In genomic region chrX:109013686-109014085, GRCm38 (mm10) we compare ENCODE assay signal across 8 mouse cellular contexts. TPM values are rescaled to one million over a fixed set of nuclear protein-coding genes. Genes with fewer than 3 reads are reported as not detected.
A peak's percentile ranks its signal among the peaks of the same experiment; 100 is the strongest.
DNase-seq lines count a peak whose midpoint lies in the region; ATAC-seq and TF ChIP-seq lines count a peak whose summit lies in the region.

No protein-coding gene starts in this region.

- peak; percentile 35 for DNase-seq in adrenal gland, postnatal 10 days
- no peak for DNase-seq in adrenal gland, postnatal 4 days (ENCODE audit: low spot score in 2 of 2)
- peak; percentile 34 for DNase-seq in c-Kit-negative CD71-positive TER-119-positive erythroid progenitor cells, embryonic 14.5 days (ENCODE audit: low read depth, low spot score)
- DNase-seq in forebrain, embryonic 11.5 days (ENCODE audit: low spot score), result peak; percentile 55
- peak; percentile 25 for DNase-seq in hindbrain, embryonic 14.5 days (ENCODE audit: low spot score)
- DNase-seq in left cerebral cortex, adult 18-20 months (ENCODE audit: low spot score in 2 of 2), result peak; percentile 12 to 15
- DNase-seq in lung, postnatal 36 days, result peak; percentile 61
- peak in 1 of 2 experiments; percentile 22 for DNase-seq in spleen, adult 2 months (ENCODE audit: low read depth in 1 of 2, low spot score in 2 of 2)

- no peak for TF ChIP-seq CTCF in spleen, adult 2 months (IDR thresholded peaks at IDR 0.05; ENCODE audit: extremely low read depth, insufficient read depth, insufficient read length, insufficient replicate concordance)

- 0 out of 2 replicates have a peak overlapping the region, but pooled peaks have one; percentile 50 for H3K27ac ChIP-seq in forebrain, embryonic 11.5 days (ENCODE audit: low read depth, low read length)
- peak overlapping the region; percentile 38; the same call in 1 of the 2 replicates for H3K27ac ChIP-seq in hindbrain, embryonic 14.5 days
- peak overlapping the region; percentile 52; the same call in 1 of the 2 replicates for H3K27ac ChIP-seq in spleen, adult 2 months (ENCODE audit: insufficient read depth, low read length)

- H3K27me3 ChIP-seq in forebrain, embryonic 11.5 days (ENCODE audit: control insufficient read depth, insufficient read depth, low read length), result no peaks in the 10 kb centered on the region
- no peaks in the 10 kb centered on the region for H3K27me3 ChIP-seq in hindbrain, embryonic 14.5 days (ENCODE audit: control insufficient read depth, insufficient read depth, low read length)
- H3K27me3 ChIP-seq in spleen, adult 2 months (ENCODE audit: control insufficient read depth, insufficient read depth, low read length), result no peaks in the 10 kb centered on the region

- 18% methylated on average over 17 of the region's 17 CpGs for WGBS in forebrain, embryonic 11.5 days
- WGBS in hindbrain, embryonic 14.5 days, result 18% methylated on average over 17 of the region's 17 CpGs
- WGBS in spleen, adult 2 months, result 19% methylated on average over 17 of the region's 17 CpGs

- H3K9me3 ChIP-seq in forebrain, embryonic 11.5 days (ENCODE audit: control insufficient read depth, low read length), result no peaks in the 10 kb centered on the region
- no peaks in the 10 kb centered on the region for H3K9me3 ChIP-seq in hindbrain, embryonic 14.5 days (ENCODE audit: control insufficient read depth, low read length)

- peak overlapping the region; percentile 39; the same call in 1 of the 2 replicates for H3K9ac ChIP-seq in forebrain, embryonic 11.5 days (ENCODE audit: low read length)
- H3K9ac ChIP-seq in hindbrain, embryonic 14.5 days, result no peak overlapping the region; the same call in 1 of the 2 replicates

- H3K4me3 ChIP-seq in forebrain, embryonic 11.5 days (ENCODE audit: low read depth, low read length), result peak overlapping the region; percentile 41
- H3K4me3 ChIP-seq in hindbrain, embryonic 14.5 days (replicated peaks; ENCODE audit: low read length), result peak overlapping the region; percentile 48
- H3K4me3 ChIP-seq in spleen, adult 2 months (ENCODE audit: extremely low read depth, insufficient read depth, insufficient read length), result peak overlapping the region; percentile 66

- no peaks in the 10 kb centered on the region for H3K36me3 ChIP-seq in forebrain, embryonic 11.5 days (ENCODE audit: control insufficient read depth, insufficient read depth, low read length)
- no peaks in the 10 kb centered on the region for H3K36me3 ChIP-seq in hindbrain, embryonic 14.5 days (replicated peaks; ENCODE audit: control insufficient read depth, insufficient read depth)
- no peaks in the 10 kb centered on the region for H3K36me3 ChIP-seq in spleen, adult 2 months (ENCODE audit: control insufficient read depth, insufficient read depth, low read length)

- H3K4me2 ChIP-seq in forebrain, embryonic 11.5 days (ENCODE audit: low read depth, low read length, severe bottlenecking), result peak overlapping the region; percentile 48; the same call in 1 of the 2 replicates
- peak overlapping the region; percentile 62 for H3K4me2 ChIP-seq in hindbrain, embryonic 14.5 days (replicated peaks)

- H3K4me1 ChIP-seq in forebrain, embryonic 11.5 days (replicated peaks; ENCODE audit: control insufficient read depth, insufficient read depth, low read length), result no peaks in the 10 kb centered on the region
- H3K4me1 ChIP-seq in hindbrain, embryonic 14.5 days (replicated peaks; ENCODE audit: control insufficient read depth, insufficient read depth, low read length), result no peaks in the 10 kb centered on the region
- H3K4me1 ChIP-seq in spleen, adult 2 months (ENCODE audit: control insufficient read depth, insufficient read depth, insufficient read length), result no peaks in the 10 kb centered on the region

- no peak for TF ChIP-seq POLR2A in spleen, adult 2 months (IDR thresholded peaks at IDR 0.05; ENCODE audit: low read depth, low read length)

- peak; percentile 69 for ATAC-seq in forebrain, embryonic 11.5 days (replicated peaks; ENCODE audit: low FRiP score)
- ATAC-seq in hindbrain, embryonic 14.5 days (ENCODE audit: low FRiP score), result peak; percentile 80

RNA-seq across cellular contexts. Expression of gene Hmgn5, which starts 0.5 kb away (rescaled TPM):
- 10 to 100 TPM; 13.4 to 14.2 TPM for total RNA-seq in adrenal gland, postnatal 10 days (2021)
- 10 to 100 TPM; 12.8 to 16.1 TPM for total RNA-seq in adrenal gland, postnatal 4 days (2021)
- polyA plus RNA-seq in forebrain, embryonic 11.5 days (2014; fragmentation: Nextera tagmentation; extraction: Ambion mirVana), result 32.5 and 33.1 TPM in 2 replicates
- 7.2 and 9.1 TPM in 2 replicates for polyA plus RNA-seq in hindbrain, embryonic 14.5 days (2014; fragmentation: Nextera tagmentation; extraction: Ambion mirVana)
- total RNA-seq in left cerebral cortex, adult 18-20 months (2021), result 1 to 10 TPM; 3.7 to 4.5 TPM
- polyA plus RNA-seq in spleen, adult 2 months (2012; rRNA removed), result 0.04 and 0.13 TPM in 2 replicates

Comparison
In these comparisons a context has a peak if more than half of its experiments do, and no peak if none do; other contexts are left out.
1. DNase-seq: peak in adrenal gland, postnatal 10 days (single experiment), c-Kit-negative CD71-positive TER-119-positive erythroid progenitor cells, embryonic 14.5 days (single experiment), forebrain, embryonic 11.5 days (single experiment), hindbrain, embryonic 14.5 days (single experiment), left cerebral cortex, adult 18-20 months (2 of 2) and lung, postnatal 36 days (single experiment); none in adrenal gland, postnatal 4 days (0 of 2).
2. Peak in every context shown above with its lines, with median percentiles within 50 percentile points of each other: H3K27ac ChIP-seq and H3K4me3 ChIP-seq.